Mouse (Mus musculus) left cerebral cortex, postnatal 36 days (tissue): Measurements from ENCODE around the gene Yif1b. TPM values are rescaled to one million over a fixed set of nuclear protein-coding genes. Genes with fewer than 3 reads are reported as not detected.
"Not testable (repeated sequence)": the region's sequence is repeated elsewhere in the genome, so short reads cannot be mapped to it uniquely, and the experiment has no call there.

Experiments
- DNase-seq, 2 experiments: peaks; one replicate each; pipeline ENCODE4 v3.0.0; 2021 to 2022; ENCODE audit warnings: low spot score in 2 of 2, mixed read lengths in 1 of 2
- intact Hi-C: fragments of 180-260 bp; cut with DNase I; formaldehyde crosslinking; loops from one replicate; pipeline ENCODE4 v1.15.1; 2025
- total RNA-seq, 2 experiments: library from RNA; stranded (reverse); gene quantifications; 2 replicates each; pipeline ENCODE4 v1.2.3; 2021

Gene Yif1b
- total RNA-seq, 2 experiments from 2014 or later = 48.6 to 54.6 TPM

DNA sequence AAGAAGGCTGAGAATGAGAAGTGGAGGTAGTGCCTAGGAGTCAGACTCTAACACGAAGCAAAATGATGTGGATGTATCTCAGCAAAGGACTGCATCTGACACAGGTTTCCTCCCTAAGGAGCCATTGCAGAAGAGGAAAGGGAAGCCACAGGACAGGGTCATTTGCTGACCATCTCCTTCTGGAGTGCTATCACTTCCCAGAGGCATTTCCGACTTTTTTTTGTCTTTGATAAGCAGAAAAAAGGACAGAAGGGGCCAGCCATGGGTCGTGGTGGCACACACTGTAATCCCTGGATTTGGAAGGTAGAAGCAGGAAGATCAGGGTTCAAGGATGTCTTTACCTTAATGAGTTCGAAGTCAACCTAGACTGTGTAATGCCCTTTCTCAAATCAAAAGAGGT is 1.5 kb upstream of the Yif1b start:
- no peak for DNase-seq
- intact Hi-C loops = loop anchor here (5.0 kb wide), 1 partner anchor 66 kb away; the partner anchor contains the start of gene Dpf1

DNA sequence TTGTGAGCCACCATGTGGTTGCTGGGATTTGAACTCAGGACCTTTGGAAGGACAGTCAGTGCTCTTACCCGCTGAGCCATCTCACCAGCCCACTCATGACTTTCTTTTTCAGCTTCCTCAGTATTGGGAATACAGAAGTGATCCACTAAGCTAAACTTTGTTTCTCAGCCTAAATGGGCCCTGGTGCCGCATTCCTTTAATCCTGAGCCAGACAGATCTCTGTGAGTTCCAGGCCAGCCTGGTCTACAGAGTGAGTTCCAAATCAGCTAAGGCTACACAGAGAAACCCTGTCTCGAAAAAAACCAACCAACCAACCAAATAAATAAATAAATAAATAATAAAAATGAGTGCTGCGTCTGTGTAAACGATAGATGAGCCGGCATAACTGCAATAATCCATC is 533 bp upstream of the Yif1b start:
- intact Hi-C loops = loop anchor here (5.0 kb wide), 1 partner anchor 65 kb away; the partner anchor contains the start of gene Dpf1

DNA sequence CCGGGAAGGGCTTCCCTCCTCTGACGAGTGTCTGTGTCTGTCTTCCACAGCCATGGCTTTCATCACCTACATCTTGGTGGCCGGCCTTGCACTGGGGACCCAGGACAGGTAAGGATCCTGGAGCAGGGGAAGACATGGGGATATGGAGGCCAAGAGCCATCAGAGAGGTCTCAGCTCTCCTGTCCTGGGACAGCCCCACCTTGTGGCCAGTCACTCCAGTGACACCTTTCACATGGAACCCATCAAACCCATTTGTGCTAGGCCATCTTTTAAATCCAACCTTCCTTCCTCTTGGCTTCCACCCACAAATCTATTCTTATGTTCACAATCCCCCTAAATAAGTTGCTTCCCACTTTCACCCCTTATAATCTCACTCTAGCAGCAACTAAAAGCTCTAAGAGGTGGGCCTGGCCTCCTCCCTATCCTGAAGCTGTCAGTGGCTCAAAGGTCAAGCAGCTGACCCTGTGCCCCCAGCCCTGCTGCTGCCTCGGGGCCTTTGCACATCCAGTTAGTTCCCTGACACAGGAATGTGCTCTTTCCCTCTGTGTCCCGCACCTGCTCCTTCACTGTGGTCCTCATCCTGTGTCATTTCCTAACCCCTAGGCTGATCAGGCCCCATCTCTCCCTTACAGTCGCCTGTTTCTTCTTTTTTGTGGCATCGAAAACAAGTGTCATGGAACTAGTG is 6.7 kb downstream of the Yif1b start:
- DNase-seq = no peak
- intact Hi-C loops = loop anchor here (5.0 kb wide), 1 partner anchor 47 kb away; no protein-coding TSS in a partner anchor

More for the DNA sequence above, 533 bp upstream of the Yif1b start:
- DNase-seq = not testable (repeated sequence)

DNA sequence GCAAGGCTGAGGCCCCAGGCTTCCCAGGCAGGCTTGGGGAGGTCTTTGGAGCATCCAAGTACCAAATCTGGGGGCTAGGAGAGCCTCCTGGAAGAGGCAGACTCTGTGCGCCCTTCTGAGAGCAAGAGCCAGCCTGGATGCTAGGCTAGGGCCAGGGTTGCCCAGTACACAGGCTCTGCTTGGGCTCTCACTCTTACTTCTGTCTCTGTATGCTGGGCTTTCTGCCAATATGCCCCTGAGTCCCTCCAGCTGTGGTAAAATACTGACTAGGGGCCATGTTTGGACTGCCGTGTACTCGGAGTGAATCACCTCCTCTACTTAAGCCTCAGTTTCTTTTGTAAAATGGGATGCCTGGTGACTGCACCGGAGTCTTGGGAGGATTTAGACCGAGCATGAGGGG is 7.9 kb downstream of the Yif1b start:
- intact Hi-C loops = loop anchor here (5.0 kb wide), 1 partner anchor 46 kb away; no protein-coding TSS in a partner anchor
- no peak for DNase-seq

DNA sequence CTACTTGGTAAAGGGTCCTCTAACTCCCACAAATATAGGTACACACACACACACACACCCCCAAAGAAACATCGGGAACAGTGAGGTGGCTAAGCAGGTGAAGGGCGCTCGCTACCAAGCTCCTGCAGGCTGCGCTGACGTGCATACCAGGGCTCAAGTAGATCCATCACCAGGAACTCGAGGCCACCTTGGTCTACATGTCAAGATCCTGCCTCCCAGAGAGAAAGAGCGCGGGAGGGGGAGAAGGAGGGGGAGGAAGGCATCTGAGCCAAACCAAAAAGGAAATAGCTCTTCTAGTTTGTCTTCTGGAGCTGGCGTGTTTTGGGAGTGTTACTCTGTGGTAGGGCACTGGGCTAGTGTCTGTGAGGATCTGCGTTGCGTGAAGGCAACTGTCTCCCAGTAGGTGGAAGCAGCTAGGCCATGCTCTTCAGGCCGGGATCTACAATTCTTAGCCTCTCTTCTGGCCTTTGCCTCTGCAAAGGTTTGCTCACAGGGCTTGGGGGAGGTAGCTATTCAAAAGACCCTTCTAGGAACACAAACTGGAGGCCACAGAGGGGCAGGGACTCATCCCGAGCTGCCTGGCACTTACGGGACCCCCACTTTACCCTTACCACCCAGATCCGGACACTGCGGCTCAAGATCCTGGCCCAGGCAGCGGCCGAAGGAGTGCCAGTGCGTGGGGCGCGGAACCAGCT is 8.6 kb downstream of the Yif1b start:
- DNase-seq = no peak

DNA sequence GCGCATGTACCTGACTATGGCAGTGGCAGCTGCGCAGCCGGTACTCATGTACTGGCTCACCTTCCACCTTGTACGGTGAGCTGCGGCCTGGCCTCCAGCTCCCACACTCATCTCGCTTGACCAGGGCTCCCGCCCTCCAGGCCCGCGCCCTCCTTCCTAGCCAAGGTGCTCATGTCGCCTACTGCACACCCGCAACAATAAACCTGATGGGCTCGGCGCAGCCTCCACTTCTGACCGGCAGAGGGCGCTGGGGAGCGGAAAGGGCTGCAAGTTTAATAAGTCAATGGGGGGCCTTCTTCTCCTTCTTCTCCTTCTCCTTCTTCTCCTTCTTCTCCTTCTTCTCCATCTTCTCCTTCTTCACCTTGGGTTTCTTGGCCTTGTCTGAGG is 9.2 kb downstream of the Yif1b start:
- peak; percentile 61 to 69 for DNase-seq
- intact Hi-C loops = loop anchor here (5.0 kb wide), 1 partner anchor 45 kb away; no protein-coding TSS in a partner anchor

More for the DNA sequence above, 8.6 kb downstream of the Yif1b start:
- intact Hi-C loops = loop anchor here (5.0 kb wide), 1 partner anchor 46 kb away; no protein-coding TSS in a partner anchor

DNA sequence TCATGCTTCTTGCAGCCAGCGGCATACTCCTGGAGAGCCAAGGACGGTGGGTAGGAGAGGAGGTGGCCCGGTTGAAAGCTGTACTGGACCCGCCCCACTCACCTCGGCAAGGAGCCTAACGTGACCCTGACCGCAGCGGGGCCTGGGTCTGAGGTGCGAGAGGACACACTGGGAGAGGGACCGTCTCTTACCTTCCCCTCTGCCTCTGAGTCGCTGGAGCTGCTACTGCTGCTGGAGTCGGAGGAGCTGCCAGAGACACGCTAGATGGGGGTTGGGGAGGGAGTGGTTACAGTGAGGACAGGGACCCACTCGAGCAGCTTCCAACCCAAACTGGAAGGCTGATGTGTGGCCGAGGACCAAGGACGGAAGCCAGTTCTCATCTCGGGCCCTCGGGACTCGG is 9.6 kb downstream of the Yif1b start:
- DNase-seq = no peak
- intact Hi-C loops = loop anchor here (5.0 kb wide), 1 partner anchor 45 kb away; no protein-coding TSS in a partner anchor

DNA sequence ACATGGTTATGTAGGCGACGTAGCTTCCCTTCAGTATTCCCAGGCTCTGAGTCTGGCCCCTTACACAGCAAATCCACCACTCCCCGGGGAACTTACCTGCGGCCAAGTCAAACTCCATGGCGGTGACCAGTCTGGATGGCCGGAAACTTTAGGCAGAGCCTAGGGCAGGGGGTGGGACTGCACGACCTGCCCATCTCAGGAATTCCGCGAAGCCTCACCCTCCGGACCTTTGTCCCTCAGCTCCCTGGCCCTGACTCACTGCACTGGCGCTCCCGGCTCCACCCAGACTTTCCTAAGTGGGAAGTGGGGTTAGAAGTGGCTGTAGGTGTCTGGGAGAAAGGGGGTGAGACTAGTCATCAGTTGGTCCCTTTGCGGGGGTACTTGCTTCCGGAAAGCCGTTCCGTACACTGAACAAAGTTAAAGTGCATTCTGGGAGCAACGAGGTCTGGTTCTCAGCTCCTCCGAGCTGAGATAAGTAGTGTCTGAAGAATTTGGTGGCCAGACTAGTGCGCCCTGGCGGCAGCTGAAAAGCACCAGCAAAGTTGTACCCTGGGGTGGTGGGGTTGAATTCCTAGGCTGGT is 10.2 kb downstream of the Yif1b start, which contains the start of gene 2200002D01Rik:
Gene 2200002D01Rik, minus strand, starts transcription at position 206 of the 581 bp plus-strand sequence.
- no peak for DNase-seq
- intact Hi-C loops = loop anchor here (5.0 kb wide), 1 partner anchor 44 kb away; no protein-coding TSS in a partner anchor

DNA sequence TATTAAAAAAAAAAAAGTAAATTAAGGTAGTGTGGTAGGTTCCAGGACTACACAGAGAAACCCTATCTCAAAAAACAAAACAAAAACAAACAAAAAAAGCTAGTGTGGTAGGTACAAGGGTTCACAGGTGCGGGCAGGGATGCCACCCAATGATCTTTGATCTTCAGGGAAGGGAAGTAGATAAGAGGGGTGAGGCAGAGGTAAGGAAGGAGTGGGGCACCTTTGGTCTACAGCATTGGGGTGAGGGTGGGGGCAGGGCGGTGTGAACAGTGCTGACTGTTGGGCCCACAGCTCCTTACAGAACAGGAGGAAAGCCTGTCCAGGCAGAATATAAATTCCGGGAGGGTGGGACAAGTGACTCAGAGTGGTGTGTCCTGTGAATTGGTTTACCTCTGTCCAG is 13.0 kb downstream of the Yif1b start:
- no peak for DNase-seq
- intact Hi-C loops = no loop called here

DNA sequence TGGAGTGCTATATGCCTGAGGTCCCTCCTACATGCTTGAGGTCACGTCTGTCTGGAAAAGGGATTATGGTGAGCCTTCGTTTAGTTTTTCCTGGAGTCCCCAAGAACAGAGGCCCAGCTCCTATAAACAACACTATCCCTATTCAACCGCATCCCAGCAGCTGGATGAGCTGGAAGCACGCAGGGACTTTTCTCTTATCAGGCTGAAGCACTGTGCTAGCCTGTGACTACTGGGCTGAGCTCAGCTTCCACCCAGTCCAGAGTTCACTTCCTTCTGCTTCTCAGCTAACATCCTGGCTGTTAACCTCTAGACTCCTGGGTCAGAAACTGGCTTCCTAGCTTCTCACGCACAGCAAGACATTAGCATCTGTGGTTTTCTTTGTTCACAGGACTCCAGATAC is 15.7 kb downstream of the Yif1b start:
- intact Hi-C loops = no loop called here
- DNase-seq = no peak

DNA sequence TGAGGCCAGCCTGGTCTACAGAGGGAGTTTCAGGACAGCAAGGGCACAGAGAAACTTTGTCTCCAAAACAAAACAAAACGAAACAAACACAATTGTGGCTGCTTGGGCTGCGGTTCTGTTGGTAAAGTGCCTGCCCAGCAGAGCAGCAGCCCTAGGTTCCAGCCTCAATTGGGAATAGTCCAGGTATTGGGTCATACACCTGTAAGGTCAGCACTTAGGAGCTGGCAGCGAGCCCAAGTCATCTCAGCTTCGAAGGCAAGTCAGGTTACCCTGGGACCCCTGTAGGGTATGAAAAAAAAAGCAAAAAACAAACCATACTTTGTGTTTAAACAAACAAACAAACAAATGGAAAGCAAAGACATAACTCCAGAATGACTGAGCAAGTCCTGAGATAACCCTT is 17.7 kb downstream of the Yif1b start:
- intact Hi-C loops = no loop called here
- no peak for DNase-seq

DNA sequence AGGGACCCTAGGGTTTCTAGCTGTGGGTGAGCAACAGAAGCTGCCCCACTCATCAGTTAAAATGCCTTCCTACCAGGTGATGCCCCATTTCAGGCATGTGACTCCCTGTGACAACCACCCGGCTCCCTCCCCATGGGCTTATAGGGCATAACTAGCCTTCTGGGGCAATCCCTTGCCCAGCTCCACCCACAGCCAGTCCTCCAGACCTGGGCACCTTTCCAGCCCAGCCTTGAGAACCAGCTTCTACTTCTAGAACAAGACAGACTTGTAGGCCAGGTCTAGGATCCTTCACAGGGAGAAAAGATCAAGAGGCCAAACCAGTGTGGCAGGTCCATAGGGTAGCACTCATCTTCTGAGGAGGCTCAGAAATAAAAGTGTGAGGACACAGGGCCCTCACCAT is 19.2 kb downstream of the Yif1b start:
- DNase-seq = no peak
- intact Hi-C loops = no loop called here

DNA sequence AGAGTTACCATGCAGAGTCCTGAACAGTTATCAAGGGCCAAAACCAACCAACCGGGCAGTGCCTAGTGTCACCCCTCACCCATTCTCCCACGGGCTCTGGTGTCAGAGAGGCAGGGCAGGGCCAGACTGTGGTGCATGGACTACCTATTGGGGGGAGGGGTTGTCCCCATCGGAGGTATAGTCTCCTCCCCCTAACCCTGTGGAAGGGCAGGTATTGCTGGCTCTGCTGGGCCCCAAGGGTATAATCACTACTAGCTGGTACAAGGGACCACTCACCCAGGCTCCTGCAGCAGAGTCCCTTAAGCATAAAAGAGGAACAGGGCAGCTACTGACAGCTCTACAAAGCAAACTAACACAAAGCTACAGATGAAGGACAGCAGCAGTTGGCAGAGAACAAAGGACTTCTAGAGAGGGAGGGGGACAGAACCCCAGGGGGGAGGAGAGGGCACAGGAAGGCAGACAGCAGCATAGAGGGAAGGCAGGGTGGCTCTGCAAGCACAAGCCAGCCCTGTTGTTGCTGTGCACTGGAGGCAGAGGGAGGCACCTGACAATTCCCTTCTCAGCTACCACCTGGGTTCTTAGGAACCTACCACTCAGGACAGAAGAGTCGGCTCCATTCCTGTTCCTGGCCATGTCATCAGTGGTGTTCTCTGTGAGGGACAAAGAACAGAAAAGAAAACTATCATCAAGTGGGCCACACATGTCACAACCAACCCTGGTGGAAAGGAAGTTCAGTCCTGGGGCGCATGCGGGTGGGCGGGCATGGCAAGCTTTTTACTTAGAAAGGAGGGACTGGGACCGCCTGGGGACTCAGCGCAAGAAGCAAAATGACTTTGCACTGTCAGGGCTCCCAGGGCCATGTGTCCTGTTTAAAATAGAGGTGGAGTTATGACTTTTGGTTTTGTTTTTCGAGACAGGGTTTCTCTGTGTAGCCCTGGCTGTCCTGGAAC is 21.9 kb downstream of the Yif1b start:
- intact Hi-C loops = no loop called here

DNA sequence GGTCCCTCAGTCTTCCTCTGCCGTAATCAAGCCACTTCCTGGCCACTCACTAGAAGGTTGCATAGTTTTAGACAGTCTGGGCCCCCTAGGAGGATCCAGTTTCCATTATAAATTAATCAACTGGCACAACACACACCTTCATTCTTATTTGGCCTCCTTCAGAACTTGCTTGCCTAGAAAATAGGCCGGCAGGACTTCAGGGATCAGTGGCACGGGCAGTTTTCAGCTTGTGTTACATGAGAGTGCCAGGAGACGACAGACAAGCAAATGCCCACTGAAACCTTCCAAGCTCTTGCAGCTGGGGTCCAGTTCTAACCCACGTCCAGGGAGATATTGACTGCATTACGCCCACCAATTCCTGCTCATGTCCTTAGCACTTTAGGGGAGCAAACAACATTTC is 24.0 kb downstream of the Yif1b start:
- no peak for DNase-seq
- intact Hi-C loops = no loop called here

More for the DNA sequence above, 21.9 kb downstream of the Yif1b start:
- no peak for DNase-seq

DNA sequence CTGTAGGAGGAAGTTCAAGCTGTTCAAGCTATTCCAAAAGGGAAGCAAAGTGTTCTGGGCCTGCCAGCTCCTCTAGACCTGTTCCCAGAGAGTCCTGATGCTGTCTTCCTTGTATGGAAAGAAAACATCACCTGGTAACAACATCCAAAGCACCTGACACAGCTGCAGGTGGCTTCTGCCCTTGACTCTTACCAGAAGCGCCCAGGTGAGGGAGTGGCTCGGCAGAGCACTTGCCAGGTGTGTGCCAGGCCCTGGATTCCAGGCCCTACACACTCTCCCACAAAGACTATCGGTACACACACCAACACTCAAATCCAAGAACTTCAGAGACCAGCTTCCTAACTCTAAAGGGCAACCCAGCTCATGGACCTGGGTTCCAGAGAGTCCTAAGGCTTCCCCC is 25.7 kb downstream of the Yif1b start:
- intact Hi-C loops = no loop called here

DNA sequence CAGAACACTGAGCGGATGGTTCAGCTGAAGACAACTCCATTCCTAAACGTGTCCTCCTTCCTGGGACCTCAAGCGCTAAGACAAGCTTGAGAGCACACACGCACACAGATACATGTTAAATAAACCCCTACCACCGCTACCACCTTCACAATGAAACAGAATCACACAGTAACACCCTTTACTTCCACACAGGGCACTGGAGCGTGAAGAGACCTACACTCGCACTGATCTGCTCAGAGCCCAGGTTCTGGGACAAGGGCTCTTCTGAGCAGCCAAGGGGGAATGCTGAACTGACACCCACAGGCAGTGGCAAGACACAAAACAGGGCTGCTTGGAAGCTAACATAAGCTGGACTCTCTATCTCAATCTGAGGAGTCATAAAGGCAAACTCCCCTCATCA is 27.5 kb downstream of the Yif1b start:
- no peak for DNase-seq
- intact Hi-C loops = no loop called here

More for the DNA sequence above, 25.7 kb downstream of the Yif1b start:
- DNase-seq = no peak

DNA sequence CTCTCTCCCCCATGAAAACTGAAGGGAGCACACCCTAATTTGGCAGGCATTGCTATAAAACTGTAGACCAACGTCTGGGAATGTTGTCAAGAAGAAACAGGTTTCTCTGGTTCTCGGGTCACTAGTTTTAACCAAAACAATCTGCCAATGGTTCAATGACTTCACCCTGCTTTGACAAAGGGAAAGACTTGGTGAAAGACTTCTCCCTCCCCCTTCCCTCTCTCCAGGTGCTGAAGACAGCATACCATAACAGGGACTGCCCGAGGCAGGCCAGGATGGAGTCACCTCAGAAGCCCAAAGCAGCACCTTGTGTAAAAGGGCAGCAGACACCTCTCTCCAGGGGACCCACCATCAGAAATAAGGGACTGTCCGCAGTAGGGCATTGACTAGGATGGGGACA is 28.8 kb downstream of the Yif1b start:
- intact Hi-C loops = no loop called here

DNA sequence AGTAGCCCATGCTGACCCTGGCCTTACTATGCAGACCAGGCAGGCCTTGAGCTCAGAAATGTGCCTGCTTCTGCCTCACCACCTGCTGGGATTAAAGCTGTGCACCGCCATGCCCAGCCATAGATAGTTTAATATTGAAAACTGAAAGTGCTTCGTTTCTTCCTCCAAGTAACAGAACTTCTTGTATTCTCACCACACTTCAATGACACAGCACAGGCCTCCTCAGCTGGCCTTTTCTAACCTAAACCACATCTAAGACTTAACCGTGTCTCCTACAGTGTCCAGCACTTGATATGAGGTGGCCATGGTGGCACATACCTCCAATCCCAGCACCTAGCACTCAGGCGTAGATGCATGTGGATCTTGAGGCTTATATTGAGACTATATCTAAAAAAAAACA is 32.3 kb downstream of the Yif1b start:
- intact Hi-C loops = no loop called here

More for the DNA sequence above, 28.8 kb downstream of the Yif1b start:
- no peak for DNase-seq

More for the DNA sequence above, 32.3 kb downstream of the Yif1b start:
- DNase-seq = no peak
